Mouse (Mus musculus) liver, adult 2 months (tissue): ENCODE data around the gene Lrrc10b.

Experiments
- CTCF ChIP-seq: fragments of 200-500 bp; IDR thresholded peaks from 2 replicates; pipeline ENCODE4 v1.5.1; 2011; ENCODE audit warnings: low read depth, low read length, control low read depth
- POLR2A ChIP-seq: fragments of 200-500 bp; IDR thresholded peaks from 2 replicates; pipeline ENCODE4 v1.6.1; 2011; ENCODE audit warnings: low read length, control low read depth; ENCODE audit not compliant: insufficient read depth; ENCODE audit errors: extremely low read depth

- TF ChIP-seq POLR2A (no peak), CTCF (no peak)
These were observed 20.5 kb downstream of the Lrrc10b start for GRCm38 (mm10) chr19:10436726-10437125.
